Mouse (Mus musculus) ES-E14 (cell line): Measurements from ENCODE around the gene Cnbp.

Experiments
- ZC3H11A ChIP-seq: IDR thresholded peaks from 2 replicates; pipeline ENCODE4 v1.6.1; 2012; ENCODE audit warnings: low read depth, mild to moderate bottlenecking, inconsistent platforms, low read length, borderline replicate concordance
- ZNF384 ChIP-seq: IDR thresholded peaks from 2 replicates; pipeline ENCODE4 v1.6.1; 2012; ENCODE audit warnings: low read depth, low read length, inconsistent platforms

DNA sequence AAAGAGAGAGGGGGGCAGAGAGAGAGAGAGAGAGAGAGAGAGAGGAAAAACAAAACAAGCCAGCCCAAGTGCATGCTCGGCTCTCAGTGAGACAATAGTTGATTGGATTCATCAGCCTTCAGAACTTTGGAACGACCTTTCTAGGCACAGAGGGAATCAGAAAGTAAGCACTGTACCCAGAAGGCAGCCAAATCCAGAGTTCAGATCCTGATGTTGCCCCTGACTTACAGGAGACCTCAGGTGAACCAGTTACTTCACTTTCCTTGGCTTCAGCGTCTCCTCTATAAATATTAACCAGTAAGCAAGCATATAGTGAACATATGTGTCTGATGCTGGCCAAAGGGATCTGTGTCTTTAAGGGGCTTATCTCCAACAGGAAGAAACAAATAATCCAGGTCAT lies 42.4 kb downstream of the Cnbp start:
- TF ChIP-seq ZC3H11A, result no peak
- TF ChIP-seq ZNF384, result no peak
